Mouse (Mus musculus): ENCODE measurements at regions not wholly inside any gene's neighbourhood (a gene's known extent, or its start where the extent isn't known, plus 50 kb on each side); places are given as distances from the start of the nearest gene placed in this dataset.

DNA sequence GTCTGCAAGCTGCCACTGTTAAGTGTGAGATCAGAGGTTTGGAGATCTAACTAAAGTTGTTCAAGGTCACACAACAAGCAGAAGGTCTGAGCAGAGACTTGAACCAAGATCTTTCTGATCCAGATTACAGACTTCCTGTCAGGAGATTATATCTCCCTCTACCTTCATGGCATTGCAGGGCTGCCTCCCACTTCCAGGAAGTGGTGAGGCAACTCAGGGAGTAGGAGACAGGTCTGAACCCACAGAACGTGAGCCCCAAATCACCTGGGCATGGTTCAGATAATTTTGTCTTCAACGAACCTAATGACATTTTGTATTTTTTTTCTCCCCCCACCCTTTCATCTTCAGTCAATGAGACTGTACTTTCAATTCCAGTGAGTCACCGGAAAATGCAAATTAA is 135.2 kb downstream of the Utp6 start:
- DNase-seq (ENCODE audit: low spot score in 2 of 2) = no peak

DNA sequence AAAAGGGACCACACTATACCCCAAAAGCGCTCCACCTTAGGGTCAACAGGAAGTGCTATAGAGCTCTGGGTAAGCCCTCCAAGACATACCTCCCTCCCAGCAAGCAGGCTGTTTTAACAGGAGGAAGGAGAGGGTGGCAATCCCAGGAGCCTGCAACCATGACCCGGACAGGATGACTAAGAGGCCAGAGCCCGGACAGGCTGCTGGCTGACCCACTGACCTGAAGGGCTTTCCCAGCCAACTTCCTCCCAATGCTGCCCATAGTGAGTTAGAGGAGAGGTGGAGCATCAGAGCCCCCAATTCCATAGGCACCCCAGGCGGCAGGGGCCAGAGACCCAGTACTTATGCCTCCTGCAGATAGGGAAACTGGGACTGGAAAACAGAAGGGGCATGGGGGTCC is 136.3 kb downstream of the Utp6 start:
- DNase-seq (ENCODE audit: low spot score in 2 of 2) = no peak

DNA sequence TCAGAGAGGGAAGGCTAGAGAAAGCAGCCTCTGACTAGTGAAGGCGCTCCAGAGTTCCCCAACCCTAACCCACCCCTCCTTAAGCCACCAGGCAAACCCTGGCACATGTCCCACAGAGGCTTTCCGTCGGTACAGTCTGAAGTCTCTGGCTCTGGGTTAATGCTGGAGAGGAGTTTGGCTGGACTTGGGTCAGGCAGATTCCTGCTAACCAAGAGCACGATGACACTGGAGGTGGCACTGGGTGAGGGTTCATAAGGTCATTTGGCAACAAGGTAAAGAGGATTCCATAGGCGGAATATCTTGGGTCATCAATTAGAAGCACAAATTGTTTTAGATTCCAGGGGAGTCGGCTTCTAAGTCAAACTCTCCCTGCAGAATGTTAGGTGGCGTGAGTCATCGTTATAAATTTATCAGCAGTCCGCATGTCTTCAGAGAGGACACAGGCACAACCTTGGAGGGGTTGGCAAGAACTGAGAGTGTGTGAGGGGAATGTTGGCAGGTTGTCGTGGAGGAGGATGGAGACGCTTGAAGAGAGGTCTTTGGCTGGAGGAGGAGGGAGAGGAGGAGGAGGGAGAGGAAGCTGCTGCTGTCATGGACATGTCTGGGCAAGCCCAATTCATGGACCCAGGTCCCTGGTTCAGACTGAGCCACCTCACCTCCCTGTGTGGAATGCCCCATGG is 138.4 kb downstream of the Utp6 start:
- DNase-seq (ENCODE audit: low spot score in 2 of 2) = no peak

DNA sequence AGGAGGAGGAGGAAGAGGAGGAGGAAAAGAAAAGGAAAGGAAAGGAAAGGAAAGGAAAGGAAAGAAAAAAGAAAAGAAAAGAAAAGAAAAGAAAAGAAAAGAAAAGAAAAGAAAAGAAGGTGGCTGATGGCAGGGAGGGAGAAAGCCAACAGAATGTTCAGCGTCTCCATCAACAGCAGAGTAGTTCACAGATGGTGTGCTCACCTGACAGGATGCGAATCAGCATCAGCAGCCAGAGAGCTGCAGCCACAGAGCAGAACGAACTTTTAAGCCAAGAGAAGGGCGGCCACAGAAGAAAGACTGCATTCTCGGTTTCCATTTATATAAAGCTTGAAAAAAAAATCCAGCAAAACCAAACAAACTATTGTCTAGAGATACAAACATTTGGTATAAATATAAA is 140.2 kb downstream of the Utp6 start:
- DNase-seq (ENCODE audit: low spot score in 2 of 2) = no peak

DNA sequence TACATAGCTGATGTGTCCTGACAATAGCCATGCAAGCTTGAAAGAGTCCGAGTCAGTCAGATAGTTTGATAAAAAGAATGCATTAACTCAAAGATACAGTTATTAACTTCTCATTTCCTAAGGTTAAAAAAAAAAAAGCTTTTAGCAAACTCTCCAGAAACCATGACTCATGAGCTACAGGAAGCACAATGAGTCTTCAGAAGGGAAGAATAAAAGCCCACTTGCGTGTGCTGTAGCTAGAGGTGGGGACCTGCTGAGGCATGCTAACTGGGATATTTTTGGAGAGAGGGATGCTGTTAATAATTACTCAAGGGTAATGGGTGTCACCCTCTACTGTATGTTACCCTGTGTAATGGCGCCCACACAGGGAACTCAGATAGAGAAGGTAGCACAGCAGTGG is 147.0 kb downstream of the Utp6 start:
- DNase-seq (ENCODE audit: low spot score in 2 of 2) = no peak

DNA sequence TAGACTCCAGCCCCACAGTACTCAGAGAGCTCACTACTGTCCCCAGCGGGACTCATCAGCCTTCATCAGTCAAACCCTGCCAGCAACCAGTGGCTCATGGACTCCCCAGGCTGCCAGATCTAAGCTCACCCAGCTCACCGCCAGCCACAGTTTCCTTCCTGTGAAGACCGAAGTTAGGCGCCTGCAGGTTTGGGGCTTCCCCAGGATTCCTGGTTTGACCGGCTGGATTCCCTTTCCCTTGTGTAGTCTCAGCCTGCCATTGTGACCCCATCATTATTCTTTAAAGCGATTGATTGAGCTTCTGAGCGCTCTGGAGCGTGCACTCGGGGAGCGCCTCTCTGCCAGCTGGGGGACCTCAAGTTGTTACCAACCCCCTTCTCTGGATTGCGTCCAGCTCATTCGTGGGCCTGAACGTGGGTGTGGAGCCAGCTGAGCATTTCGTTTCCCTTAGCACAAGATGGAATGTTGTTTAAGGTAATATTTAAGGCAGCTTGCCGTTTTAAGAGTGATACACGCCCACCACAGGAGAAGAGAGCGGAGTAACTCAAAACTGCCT is 155.2 kb downstream of the Utp6 start:
- peak in 1 of 2 experiments; percentile 31 for DNase-seq (ENCODE audit: low spot score in 2 of 2)

DNA sequence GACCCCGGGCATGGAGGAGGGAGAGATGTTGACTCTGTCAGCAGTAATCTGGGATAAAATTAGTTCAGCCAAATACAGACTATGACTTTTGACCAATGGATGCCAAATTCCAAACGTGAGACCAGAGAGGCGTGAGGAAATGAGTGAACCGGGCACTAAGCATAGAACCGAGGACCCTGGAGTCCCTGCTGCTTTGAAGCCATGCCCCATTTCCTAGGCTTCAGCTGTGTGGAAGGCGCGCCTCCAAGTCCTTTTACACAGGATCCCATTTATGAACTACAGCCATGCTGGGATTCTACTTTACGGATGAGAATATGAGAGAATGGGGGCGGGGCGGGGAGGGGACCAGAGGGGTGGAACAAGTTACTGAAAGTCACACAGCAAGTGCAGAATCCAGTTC is 155.8 kb downstream of the Utp6 start:
- DNase-seq (ENCODE audit: low spot score in 2 of 2) = no peak

DNA sequence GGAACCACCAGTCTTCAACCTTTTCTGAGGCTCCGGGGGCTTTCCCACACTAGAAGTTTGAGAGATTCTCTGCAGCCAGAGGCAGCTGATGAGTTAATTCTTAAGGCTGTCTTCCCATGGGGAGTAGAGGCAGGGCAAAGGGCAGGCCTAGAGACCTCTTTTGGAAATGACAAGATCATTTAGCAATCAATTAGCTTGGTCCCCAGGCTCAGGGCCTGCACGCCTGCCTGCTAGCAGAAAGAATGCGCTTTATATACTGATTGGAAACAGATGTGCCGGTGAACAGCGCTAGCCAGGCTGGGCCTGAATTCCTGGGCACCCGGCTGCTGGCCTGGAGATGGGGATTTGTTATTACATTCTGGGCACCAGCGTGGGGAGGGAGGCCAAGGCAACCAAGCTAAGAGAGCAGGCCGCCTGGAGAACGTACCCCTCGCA is 156.2 kb downstream of the Utp6 start:
- peak; percentile 60 to 81 for DNase-seq (ENCODE audit: low spot score in 2 of 2)

DNA sequence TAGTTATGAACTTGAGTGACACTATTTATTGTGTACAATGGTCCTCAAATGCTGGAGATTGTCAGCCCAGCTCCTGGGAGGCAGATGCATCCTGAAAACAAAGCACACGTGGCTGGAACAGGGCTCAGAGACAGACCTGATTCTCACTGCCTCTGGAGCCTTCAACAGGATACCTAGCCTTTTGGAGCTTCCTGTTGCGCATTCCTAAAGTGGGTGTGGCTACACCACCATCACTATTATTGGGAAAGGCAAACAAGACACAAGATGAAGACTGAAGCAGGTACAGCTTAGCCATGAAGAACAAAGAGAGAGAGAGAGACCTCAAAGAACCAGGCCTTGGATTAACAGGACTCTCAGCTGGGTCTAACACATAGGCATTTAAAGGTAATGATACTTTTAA is 158.2 kb downstream of the Utp6 start:
- DNase-seq (ENCODE audit: low spot score in 2 of 2) = no peak

DNA sequence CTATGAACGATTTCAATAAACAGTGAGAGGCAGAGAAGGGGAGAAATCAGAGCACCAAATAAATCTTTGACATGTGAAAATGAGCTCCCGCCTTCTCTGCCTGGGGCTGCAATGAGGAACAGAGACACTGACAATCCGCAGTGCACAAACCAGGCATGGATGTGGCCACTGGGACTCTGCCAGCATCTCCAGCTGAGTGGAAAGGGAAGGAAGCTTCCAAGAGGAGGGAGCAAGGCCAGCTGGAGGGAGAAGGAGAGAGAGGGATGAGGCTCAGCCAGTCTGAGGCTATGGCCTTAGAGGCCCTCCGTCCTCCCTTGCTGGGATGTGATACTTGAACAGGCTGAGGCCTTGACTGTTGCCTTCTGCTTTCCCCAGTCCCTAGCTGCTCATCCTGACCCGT is 159.2 kb downstream of the Utp6 start:
- peak; percentile 81 to 91 for DNase-seq (ENCODE audit: low spot score in 2 of 2)

DNA sequence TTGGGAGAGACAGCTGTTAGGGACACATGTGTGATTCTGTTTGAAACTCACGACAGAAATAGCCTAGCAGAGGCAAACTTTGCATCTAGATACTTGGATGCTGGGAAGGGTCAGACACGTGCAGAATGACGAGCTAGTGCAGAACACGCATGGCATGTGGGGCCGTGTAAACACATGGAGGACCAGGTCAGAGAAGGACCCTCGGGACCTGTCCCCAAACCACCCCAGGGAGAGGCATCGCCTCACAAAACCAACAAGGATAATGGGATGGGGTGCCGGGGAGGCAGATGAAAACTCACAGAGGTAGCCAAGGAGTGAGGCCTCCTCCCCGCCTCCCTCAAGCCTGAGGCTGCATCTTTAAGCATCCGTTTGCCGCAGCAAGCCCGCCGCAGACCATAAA is 159.6 kb downstream of the Utp6 start:
- DNase-seq (ENCODE audit: low spot score in 2 of 2) = peak in 1 of 2 experiments; percentile 57

DNA sequence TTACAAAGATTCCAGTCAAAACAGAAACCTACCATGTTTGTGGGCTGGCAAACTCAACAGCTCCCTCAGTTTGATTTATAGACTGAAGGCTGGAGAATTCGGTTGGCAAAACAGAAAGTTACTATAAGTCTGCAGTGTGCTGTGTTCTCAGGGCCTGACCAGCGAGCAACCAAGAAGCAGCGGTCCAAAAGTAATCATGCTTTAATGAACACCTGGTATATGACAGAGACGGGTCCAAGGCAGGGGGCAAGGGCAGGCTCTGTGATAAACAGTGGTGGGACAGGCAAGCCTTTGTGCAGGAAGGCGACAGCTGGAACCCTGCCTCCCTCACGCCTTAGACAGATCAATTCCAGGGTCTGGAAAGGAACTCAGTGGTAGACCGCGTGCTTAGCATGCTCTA is 161.9 kb downstream of the Utp6 start:
- DNase-seq (ENCODE audit: low spot score in 2 of 2) = no peak

DNA sequence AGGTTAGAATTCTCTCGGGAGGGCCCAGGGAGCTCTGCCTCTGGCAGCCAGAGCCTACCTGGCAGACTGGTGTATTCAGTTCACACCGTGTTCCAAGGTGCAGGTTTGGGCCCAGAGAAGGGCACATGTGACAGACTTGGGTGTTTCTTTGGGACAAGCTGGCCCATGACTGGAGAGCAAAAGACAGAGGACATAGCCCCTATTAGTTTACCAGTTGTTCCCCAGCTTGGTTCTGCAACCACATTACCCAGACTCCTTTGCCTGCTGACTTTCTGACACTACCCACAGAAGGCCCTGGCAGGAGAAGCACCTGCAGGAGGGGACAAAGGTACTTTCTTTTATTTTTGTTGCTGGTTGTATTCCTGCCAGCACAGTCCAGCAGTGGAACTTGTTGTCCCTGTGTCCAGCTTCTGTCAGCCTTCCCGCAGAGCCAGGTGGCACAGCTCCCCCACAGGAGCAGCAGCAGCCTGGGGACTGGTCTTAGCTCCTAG is 173.9 kb downstream of the Utp6 start:
- no peak for DNase-seq (ENCODE audit: low spot score in 2 of 2)

DNA sequence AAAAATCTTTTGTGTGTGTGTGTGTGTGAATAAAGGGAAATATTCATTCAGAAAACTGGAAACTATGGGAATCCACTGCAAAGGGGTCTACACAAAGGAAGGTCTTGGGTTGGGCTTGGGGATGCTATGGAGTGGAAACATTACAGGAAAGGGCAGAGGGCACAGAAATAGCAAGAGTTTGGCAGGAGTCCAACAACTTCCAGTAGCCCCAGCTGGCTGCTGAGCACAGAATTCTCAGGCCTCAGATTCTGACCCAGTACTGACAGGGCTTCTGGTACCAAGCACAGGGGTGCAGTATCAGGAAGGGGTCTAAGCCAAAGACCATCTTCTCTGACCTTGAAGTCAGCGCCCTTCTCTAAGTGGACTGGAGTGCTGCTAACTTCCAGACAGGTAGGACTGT is 174.4 kb downstream of the Utp6 start:
- DNase-seq (ENCODE audit: low spot score in 2 of 2) = no peak

DNA sequence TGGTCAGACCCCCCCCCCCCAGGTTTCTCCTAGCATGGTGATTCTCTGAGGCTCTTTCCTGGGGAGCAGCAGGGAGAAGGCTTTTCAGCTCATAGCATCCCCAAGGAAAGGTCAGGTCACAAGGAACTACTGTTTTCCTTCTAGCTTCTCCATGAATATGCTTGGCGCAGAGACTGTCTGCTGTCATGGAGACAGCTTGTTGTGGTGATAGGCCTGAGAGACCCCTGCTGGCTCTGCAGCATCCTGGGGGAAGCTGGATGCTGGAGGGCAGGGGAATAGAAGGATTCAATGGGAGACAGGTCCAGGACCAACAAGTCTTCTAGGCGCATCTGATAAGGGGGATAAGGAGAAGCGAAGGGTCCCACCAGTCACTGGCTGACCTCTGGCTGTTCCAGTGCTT is 178.1 kb downstream of the Utp6 start:
- DNase-seq (ENCODE audit: low spot score in 2 of 2) = no peak

DNA sequence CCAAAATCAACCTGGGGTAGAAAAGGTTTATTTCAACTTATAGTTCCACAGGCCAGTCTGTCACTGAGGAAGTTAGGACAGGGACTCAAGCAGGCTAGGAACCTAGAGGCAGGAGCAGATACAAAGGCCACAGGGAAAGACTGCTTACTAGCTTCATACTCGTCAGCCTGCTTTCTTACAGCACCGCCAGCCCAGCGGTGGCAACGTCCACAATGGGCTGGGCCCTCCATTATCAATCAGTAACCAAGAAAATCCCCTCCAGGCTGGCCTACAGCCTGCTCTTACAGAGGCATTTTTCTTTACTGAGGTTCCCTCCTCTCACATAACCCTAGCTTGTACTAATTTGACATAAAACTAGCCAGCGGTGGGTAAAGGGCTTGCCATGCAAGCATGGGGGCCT is 180.2 kb downstream of the Utp6 start:
- no peak for DNase-seq (ENCODE audit: low spot score in 2 of 2)

DNA sequence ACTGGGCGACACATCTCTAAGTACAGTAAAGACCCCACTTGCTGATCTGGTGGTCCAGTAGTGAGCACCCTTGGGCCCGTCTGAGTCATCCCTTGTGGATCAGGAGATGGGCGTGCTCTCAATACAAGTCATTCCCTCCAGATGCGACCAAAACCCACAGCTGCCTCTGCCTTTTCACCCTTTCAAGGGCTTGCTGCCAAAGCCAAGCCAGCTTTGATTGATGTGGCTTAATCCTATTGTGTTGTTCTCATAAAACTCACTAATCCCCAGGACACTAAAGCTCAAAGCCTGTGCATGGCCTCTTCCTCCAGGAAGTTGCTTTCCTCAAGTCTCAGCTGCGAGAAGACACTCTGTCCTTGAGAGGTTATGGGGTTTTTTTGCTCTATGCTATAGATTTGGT is 182.4 kb downstream of the Utp6 start:
- no peak for DNase-seq (ENCODE audit: low spot score in 2 of 2)

DNA sequence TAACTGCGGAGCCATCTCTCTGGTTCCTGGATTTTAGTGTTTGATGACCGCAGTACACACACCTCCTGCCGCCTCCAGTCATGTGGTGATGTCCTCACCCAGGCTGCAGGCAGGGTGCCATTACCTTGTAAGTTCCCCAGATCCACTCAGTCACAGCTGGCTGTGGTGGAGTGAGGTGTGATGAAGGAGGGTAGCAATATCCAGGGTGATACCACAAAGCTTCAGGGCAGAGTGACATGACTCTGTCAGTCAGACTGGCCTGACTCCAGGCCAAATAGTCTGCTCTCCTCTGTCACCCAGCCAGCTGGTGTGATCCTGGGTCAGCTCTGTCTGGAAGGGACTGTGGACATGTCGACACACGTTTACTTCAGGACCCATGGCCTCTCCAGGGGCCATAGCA is 183.7 kb downstream of the Utp6 start:
- no peak for DNase-seq (ENCODE audit: low spot score in 2 of 2)

DNA sequence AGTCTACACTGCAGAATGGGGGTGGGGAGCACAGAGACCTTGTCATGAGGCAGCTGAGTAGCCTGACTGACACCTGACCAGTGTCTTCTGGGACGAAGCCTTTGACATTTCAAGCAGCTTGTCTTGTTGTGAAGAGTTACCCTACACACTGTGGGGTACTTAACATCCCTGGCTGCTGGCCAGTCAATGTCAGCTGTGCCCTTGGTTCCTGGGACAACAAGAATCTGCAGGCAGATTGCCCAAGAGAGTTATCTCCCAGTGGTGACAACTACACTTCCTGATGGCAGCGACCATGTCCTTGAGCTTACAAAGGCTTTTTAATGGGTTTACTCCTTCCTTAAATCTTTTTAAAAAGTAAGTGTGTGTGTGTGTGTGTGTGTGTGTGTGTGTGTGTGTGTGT is 184.2 kb downstream of the Utp6 start:
- DNase-seq (ENCODE audit: low spot score in 2 of 2) = no peak

DNA sequence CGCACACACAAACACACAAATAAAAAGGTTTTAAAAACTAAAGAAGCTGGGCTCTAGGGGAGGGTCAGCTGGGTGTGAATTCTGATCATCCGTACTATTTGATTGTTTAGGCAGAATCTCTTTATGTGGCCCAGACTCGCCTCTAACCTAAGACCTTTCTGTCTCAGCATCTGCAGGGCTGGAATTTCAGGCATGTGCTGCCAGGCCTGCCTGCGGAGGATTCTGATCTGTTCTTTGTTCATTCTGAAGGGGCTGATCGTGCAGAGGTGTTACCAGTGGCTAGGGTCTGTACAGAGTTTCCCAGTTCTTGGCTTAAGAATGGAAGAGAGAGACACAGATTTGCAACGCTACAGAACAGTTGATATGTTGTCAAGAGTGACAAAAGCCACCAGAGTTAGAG is 185.6 kb downstream of the Rab11fip4 start:
- DNase-seq (ENCODE audit: low spot score in 2 of 2) = no peak

DNA sequence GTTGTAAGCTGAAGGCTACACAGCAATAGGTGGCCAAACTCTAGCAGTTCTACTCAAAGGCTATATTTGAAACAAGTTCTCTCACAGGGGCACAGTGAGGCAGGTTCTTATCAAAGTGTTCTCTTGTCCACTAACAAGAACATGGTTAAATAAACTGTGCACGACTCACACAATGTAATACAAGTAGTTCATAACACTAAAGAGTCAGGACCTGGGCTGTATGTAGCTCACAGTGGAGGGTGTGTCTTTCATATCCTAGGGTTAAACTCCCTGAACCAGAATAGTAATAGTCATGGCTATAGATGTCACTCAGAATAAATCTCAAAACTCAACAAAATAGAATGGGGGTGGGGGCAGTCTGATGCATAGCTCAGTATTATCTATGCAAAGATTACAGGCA is 182.7 kb downstream of the Rab11fip4 start:
- DNase-seq (ENCODE audit: low spot score in 2 of 2) = no peak

DNA sequence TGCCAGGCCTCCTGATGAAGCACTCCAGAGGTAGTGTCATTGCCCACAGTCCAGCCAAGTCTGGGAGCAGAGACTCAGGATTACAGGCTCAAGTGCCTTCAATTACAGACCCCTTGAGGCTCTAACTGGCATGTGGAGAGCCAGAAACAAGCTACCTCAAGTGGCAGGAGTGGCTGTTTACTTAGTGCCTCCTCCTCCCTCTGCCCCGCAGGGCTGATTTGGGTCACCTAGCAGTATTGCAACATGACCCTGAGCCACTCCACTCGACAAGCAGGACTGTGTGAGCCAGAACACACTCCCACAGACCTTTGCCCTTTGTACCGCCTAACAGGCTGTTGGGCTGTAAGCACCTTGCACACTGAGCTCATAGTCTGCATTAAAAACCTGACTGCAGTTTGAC is 180.4 kb downstream of the Rab11fip4 start:
- DNase-seq (ENCODE audit: low spot score in 2 of 2) = no peak

DNA sequence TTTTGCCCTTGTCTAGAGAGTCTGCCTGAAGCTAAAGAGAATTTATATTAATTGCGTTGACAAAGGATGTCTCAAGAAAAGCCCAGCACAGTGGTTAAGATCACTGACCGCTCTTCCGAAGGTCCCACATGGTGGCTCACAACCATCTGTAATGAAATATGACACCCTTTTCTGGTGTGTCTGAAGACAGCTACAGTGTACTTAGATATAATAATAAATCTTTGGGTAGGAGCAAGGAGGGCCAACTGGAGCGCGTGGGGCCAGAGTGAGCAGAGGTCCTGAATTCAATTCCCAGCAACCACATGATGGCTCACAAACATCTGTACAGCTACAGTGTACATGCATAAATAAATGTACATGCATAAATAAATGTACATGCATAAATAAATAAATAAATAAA is 176.1 kb downstream of the Rab11fip4 start:
- no peak for DNase-seq (ENCODE audit: low spot score in 2 of 2)
